Mouse (Mus musculus) embryonic facial prominence, embryonic 13.5 days (tissue): ENCODE results near the gene Etfbkmt. TPM values are rescaled to one million over a fixed set of nuclear protein-coding genes. Genes with fewer than 3 reads are reported as not detected.
A peak's percentile ranks its signal among the peaks of the same experiment; 100 is the strongest.
"Not testable (repeated sequence)": the region's sequence is repeated elsewhere in the genome, so short reads cannot be mapped to it uniquely, and the experiment has no call there.

Experiments
- ATAC-seq: fragments of 200-750 bp; cut with Nextera tagmentation; 2 replicates; pipeline ENCODE4 v1.8.0; 2017; ENCODE audit warnings: low read depth; ENCODE audit not compliant: insufficient number of reproducible peaks, insufficient read depth, low FRiP score, low TSS enrichment
- H3K27ac ChIP-seq: fragments of 300-500 bp; sonication (generic); 2 replicates; pipeline ENCODE4 v1.5.1; 2015; ENCODE audit warnings: moderate library complexity, mild to moderate bottlenecking, inconsistent platforms
- H3K27me3 ChIP-seq: fragments of 300-500 bp; sonication (generic); 2 replicates; pipeline ENCODE4 v1.6.1; 2015; ENCODE audit warnings: mild to moderate bottlenecking, inconsistent platforms
- H3K36me3 ChIP-seq: fragments of 300-500 bp; sonication (generic); 2 replicates; pipeline ENCODE4 v1.6.1; 2015; ENCODE audit warnings: mild to moderate bottlenecking, inconsistent platforms
- H3K4me1 ChIP-seq: fragments of 300-500 bp; sonication (generic); 2 replicates; pipeline ENCODE4 v1.6.1; 2015; ENCODE audit warnings: inconsistent platforms
- H3K4me2 ChIP-seq: fragments of 300-500 bp; sonication (generic); 2 replicates; pipeline ENCODE4 v1.6.1; 2015; ENCODE audit warnings: moderate library complexity, mild to moderate bottlenecking, inconsistent platforms
- H3K4me3 ChIP-seq: fragments of 300-500 bp; sonication (generic); 2 replicates; pipeline ENCODE4 v1.5.1; 2015; ENCODE audit warnings: mild to moderate bottlenecking, inconsistent platforms
- H3K9ac ChIP-seq: fragments of 300-500 bp; sonication (generic); 2 replicates; pipeline ENCODE4 v1.6.1; 2015; ENCODE audit warnings: mild to moderate bottlenecking, inconsistent platforms
- H3K9me3 ChIP-seq: fragments of 300-500 bp; sonication (generic); 2 replicates; pipeline ENCODE4 v1.6.1; 2016; ENCODE audit warnings: inconsistent platforms
- WGBS: fragments of 180-500 bp; shearing (Covaris S2); methylation state at CpG from one replicate; pipeline ENCODE4 v1.1.7; 2015; ENCODE audit warnings: mixed read lengths; 5-methylcytosine and 5-hydroxymethylcytosine counted together
- polyA plus RNA-seq: library from polyadenylated mRNA; unstranded; fragments of >200 nt; fragmentation: Nextera tagmentation; extraction: Ambion mirVana; gene quantifications from 2 replicates; pipeline ENCODE4 v1.2.1, GENCODE M21; 2015

Etfbkmt gene
- polyA plus RNA-seq, 1 experiment from 2014 or later, result 13.7 TPM

DNA sequence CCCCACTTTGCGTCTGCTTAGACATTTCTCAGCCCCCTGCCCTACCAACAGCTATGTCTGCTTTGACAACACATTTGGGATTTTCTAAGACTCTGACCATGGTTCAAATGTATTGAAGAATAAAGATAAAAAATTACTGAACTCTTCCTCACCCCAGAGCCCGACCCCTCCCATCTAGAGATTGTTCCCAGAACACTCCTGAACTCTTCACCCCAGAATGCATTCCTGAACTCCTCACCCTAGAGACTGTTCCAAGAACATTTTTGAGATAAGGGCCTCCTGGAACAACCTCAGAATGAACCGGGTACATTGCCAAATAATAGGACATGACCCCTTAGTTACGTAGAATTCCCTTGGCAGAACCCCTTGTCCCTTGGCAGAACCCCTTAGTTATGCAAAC, 27.4 kb downstream of the Etfbkmt start:
- H3K27me3 ChIP-seq, H3K9me3 ChIP-seq, H3K9ac ChIP-seq, H3K4me2 ChIP-seq, H3K27ac ChIP-seq, H3K4me1 ChIP-seq, ATAC-seq, H3K4me3 ChIP-seq: not testable (repeated sequence)
- 81% methylated on average over 3 of the region's 4 CpGs for WGBS
- peaks cover 43% of the 10 kb centered on the region for H3K36me3 ChIP-seq

DNA sequence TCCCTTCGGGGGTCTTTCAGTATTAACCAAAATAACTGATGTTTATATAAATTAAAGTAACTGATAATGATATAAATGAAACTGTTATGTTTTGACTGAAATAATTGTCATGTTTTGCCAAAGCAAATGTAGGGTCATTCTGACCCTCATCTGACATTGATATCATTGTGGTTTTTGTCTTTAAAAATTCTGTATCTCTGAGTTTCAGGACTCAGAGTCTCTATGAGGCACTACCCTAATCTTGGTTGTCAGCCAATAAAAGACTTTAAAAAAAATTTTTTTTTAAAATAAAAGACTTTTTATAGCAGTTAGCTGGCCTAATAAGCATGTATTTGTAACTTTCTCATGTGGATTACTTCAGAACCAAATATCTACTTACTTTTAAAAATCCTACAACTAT, 28.0 kb downstream of the Etfbkmt start:
- no peak overlapping the region for H3K4me3 ChIP-seq
- H3K36me3 ChIP-seq, result peaks cover 37% of the 10 kb centered on the region
- H3K4me1 ChIP-seq, result no peaks in the 10 kb centered on the region
- H3K9ac ChIP-seq, result no peak overlapping the region
- H3K4me2 ChIP-seq, result no peak overlapping the region
- no peak for ATAC-seq
- H3K27me3 ChIP-seq, result no peaks in the 10 kb centered on the region
- H3K9me3 ChIP-seq, result no peaks in the 10 kb centered on the region
- no peak overlapping the region for H3K27ac ChIP-seq
- WGBS, result 98% methylated on average over 1 of the region's 1 CpGs

DNA sequence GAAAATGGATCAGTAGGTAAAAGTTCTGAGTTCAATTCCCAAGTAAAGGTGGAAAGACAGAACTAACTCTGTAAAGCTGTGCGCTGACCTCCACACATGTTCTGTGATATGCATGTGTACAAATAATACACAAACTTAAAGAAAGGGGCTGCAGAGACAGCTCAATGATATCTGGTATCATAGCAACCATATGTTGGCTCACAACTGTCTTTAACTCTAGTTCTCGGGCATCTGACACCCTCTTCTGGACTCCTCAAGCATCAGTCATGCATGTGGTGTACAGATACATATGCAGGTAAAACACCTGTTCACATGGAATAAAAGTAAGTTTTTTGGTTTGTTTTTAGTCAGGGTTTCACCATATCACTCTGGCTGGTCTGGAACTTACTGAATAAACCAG, 28.8 kb downstream of the Etfbkmt start:
- H3K4me2 ChIP-seq, result no peak overlapping the region
- no peak overlapping the region for H3K4me3 ChIP-seq
- H3K4me1 ChIP-seq, result no peaks in the 10 kb centered on the region
- H3K27ac ChIP-seq, result no peak overlapping the region
- no peak for ATAC-seq
- peaks cover 36% of the 10 kb centered on the region for H3K36me3 ChIP-seq
- no peaks in the 10 kb centered on the region for H3K27me3 ChIP-seq
- WGBS, result 91% methylated on average over 2 of the region's 2 CpGs
- H3K9me3 ChIP-seq, result no peaks in the 10 kb centered on the region
- no peak overlapping the region for H3K9ac ChIP-seq

DNA sequence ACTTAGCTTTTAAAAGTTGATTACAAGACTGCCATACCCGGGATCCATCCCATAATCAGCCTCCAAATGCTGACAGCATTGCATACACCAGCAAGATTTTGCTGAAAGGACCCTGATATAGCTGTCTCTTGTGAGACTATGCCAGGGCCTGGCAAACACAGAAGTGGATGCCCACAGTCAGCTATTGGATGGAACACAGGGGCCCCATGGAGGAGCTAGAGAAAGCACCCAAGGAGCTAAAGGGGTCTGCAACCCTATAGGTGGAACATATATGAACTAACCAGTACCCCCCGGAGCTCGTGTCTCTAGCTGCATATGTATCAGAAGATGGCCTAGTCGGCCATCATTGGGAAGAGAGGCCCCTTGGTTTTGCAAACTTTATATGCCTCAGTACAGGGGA, 30.3 kb downstream of the Etfbkmt start:
- not testable (repeated sequence) for ATAC-seq, H3K9ac ChIP-seq, H3K4me1 ChIP-seq, H3K4me3 ChIP-seq, H3K27ac ChIP-seq, H3K9me3 ChIP-seq, H3K4me2 ChIP-seq, H3K27me3 ChIP-seq
- peaks cover 46% of the 10 kb centered on the region for H3K36me3 ChIP-seq
- WGBS, result 92% methylated on average over 4 of the region's 4 CpGs

DNA sequence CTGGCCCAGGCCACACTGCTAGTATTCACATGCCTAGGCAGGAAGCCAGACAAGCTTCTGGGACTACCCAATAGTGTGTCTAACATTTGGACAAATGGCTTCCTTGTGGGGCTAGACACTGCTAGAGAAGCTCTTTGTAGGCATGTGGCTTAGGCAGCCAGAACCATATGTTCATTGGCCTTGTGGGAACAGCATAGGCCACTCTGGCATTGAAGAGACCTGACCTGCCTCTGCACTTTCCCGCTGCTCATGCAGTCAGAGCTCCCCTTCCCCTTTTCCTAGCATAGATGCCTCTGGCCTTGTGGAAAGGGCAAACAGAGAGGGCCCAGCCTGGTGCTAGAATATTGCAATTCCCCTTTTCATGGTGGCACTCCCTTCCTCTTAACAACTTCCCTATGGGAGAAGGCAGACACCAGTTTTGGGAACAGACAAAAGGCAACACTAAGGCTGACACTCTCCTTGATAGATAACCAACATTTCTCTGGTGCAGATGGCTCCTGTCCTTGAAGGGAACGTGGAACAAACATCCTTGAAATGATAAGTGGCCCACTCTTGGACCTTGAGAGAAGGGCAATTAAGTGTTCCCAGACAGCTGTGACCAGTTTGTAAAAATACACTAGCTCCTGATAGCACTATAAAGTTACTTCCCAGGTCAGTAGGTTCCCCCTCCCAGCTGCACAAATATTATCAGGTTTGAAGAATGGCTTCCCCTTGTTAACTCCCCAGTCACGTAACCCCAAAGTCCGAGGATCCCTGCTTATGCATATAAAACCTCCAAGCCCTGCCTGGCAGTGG, 34.4 kb downstream of the Etfbkmt start:
- Histone ChIP-seq H3K4me2 (no peak overlapping the region), H3K36me3 (peaks cover 59% of the 10 kb centered on the region), H3K4me1 (no peaks in the 10 kb centered on the region), H3K27me3 (no peaks in the 10 kb centered on the region), H3K4me3 (no peak overlapping the region), H3K9me3 (peaks cover 4% of the 10 kb centered on the region; the same call in 1 of the 2 replicates), H3K9ac (no peak overlapping the region), H3K27ac (no peak overlapping the region)
- ATAC-seq, result no peak
- 80% methylated on average over 4 of the region's 4 CpGs for WGBS

DNA sequence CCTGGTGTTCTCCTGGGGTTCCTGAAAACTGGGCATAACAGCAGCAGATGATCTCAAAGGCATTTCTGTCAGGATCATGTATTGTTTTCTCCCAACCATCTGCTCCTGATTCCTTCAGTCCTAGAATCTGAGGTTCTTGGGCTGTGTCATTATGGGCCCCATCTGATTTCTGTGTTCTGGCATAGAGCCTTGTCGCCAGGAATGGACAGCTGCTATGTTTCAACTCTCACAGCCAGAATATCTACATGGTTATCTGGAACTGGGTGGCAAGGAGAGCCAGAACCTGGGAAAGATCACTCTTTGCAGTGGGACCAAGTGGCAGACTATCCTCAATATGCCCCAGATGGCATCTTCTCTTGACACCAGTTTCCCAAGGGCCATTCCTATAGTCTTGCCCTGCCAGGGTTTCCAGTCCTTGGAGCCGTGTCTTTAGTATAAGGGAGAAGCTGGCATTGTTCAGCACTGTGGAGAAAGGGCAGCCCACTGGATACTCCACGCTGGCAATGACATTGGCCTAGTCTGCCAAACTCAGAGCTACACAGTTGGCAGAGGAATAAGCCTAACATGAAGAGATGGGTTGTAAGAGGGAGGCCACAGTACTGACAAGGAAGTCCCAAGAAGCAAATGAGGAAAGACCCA, 35.4 kb downstream of the Etfbkmt start:
- H3K36me3 ChIP-seq, result peaks cover 65% of the 10 kb centered on the region
- no peak overlapping the region for H3K4me2 ChIP-seq
- no peaks in the 10 kb centered on the region for H3K4me1 ChIP-seq
- H3K9ac ChIP-seq, result no peak overlapping the region
- WGBS, result 86% methylated on average over 3 of the region's 3 CpGs
- H3K4me3 ChIP-seq, result no peak overlapping the region
- peaks cover 4% of the 10 kb centered on the region; the same call in 1 of the 2 replicates for H3K9me3 ChIP-seq
- H3K27ac ChIP-seq, result no peak overlapping the region
- H3K27me3 ChIP-seq, result no peaks in the 10 kb centered on the region
- ATAC-seq, result no peak

DNA sequence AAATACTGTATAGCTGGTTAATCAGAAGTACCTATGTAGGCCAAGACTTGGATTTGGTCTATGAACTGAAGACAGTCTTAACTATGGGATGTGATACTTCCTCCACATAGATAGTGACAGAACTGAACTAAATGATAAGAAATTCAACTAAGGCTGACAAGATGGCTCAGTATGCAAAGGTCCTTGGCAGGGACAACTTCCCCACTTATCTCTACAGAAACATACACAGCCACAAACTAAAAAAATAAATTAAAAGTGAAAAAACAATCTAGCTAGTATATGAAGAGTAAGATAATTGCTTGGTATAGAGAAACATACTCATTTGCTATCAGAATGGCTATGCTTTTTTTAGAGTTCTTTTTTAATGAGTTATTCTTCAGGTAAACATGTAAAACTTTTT, 39.4 kb downstream of the Etfbkmt start:
- Histone ChIP-seq H3K27ac (no peak overlapping the region), H3K36me3 (peaks cover 92% of the 10 kb centered on the region), H3K9me3 (peaks cover 4% of the 10 kb centered on the region; the same call in 1 of the 2 replicates), H3K9ac (no peak overlapping the region), H3K4me2 (no peak overlapping the region), H3K4me1 (no peaks in the 10 kb centered on the region), H3K27me3 (no peaks in the 10 kb centered on the region), H3K4me3 (no peak overlapping the region)
- no peak for ATAC-seq

DNA sequence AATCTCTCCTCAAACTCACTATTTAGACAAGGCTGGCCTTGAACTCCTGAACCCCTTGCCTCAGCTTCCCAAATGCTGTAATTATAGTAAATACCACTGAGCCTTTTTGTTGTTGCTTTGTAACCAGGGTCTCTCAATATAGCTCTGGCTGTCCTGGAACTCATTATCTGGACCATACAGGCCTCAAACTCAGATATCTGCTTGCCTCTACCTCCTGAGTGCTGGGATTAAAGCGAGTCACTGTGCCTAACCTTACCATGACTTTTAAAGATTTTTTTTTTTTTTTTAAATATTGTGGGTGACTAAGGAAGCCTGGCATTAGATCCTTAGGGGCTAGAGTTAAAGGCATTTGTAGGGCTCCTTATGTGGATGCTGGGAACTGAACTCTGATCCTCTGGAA, 44.4 kb downstream of the Etfbkmt start:
- Histone ChIP-seq H3K4me3 (no peak overlapping the region), H3K36me3 (peaks cover 46% of the 10 kb centered on the region), H3K4me1 (peaks cover 12% of the 10 kb centered on the region), H3K27ac (no peak overlapping the region), H3K9me3 (peaks cover under 1% of the 10 kb centered on the region; the same call in 1 of the 2 replicates), H3K27me3 (no peaks in the 10 kb centered on the region), H3K4me2 (no peak overlapping the region), H3K9ac (no peak overlapping the region)
- 84% methylated on average over 1 of the region's 1 CpGs for WGBS
- ATAC-seq, result no peak

DNA sequence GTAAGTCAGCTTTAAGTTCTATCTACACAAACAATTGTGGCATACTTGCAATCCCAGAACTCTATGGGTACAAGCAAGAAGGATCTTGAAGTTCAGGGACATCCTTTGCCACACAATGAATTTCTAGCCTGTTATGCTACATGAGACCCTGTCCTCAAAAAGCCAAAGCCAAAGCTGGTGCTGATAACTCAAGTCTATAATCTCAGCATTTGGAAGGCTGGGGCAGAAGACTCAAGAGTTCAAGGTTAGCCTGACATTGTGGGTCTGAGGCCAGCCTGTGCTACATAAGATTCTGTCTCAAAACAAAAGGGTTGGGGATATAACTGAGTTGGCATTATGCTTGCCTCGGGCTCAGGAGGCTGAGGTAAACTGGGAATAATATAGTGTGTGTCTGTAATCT, 47.7 kb downstream of the Etfbkmt start:
- H3K36me3 ChIP-seq, result peaks cover 19% of the 10 kb centered on the region
- ATAC-seq, result no peak
- no peaks in the 10 kb centered on the region for H3K27me3 ChIP-seq
- peak overlapping the region; percentile 64 for H3K4me2 ChIP-seq
- H3K4me3 ChIP-seq, result peak overlapping the region; percentile 72
- H3K9ac ChIP-seq, result no peak overlapping the region; the same call in 1 of the 2 replicates
- H3K9me3 ChIP-seq, result no peaks in the 10 kb centered on the region
- H3K27ac ChIP-seq, result no peak overlapping the region
- peaks cover 12% of the 10 kb centered on the region for H3K4me1 ChIP-seq
- 69% methylated on average over 1 of the region's 1 CpGs for WGBS

DNA sequence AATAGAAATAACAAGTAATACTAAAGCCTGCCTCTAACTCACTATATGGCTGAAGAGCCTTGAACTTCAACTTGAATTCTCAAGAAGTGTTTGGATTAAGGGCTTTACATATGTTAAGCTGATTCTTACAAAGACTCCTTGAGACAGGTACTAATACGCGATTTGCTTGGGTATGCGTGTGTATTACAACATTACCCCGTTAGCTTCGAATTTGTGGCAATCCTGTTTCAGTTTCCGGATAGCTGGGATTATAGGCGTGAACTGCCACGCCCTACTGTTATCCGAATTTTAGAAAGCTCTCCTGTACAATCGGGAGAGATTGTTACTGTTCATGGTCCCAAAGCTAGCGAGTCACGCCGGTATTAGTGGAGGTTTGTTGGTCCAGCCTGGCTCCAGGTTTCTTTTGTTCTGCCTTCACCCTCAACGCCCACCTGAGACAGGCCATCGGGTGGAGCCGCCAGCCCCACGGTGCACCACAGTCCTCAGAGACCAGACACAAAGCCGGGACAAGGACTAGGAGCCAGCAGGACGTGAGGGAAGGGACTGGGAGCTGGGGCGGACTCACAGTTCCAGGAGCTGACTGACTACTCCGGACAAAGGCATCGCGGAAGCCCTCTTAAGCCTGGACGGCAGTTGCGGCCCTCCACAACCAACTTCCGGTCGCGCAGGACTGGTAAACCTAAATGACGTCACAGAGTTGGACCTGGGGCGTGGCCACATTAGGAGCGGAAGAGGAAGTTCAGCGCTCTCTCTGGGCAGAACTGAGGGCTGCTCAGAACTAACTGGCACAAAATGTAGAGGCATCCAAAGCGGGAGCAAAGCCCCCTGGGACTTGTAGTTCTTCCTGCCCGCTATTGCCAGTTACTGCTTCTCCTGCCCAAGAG, 48.6 kb downstream of the Etfbkmt start, which contains the start of gene Amn1:
Amn1 (minus strand) TSS at position 672 of the 884 bp plus-strand sequence.
- H3K4me3 ChIP-seq, result peak within 1 kb of the TSS; percentile 72
- peak within 1 kb of the TSS; percentile 84 for H3K27ac ChIP-seq
- WGBS, result under 1% methylated on average over 34 of the region's 34 CpGs
- H3K9me3 ChIP-seq, result no peaks in the 10 kb centered on the region
- H3K36me3 ChIP-seq, result peaks cover 11% of the 10 kb centered on the region
- peaks cover 12% of the 10 kb centered on the region for H3K4me1 ChIP-seq
- ATAC-seq, result peak; percentile 98
- peak within 1 kb of the TSS; percentile 86 for H3K9ac ChIP-seq
- H3K27me3 ChIP-seq, result no peaks in the 10 kb centered on the region
- peak within 1 kb of the TSS; percentile 64 for H3K4me2 ChIP-seq

DNA sequence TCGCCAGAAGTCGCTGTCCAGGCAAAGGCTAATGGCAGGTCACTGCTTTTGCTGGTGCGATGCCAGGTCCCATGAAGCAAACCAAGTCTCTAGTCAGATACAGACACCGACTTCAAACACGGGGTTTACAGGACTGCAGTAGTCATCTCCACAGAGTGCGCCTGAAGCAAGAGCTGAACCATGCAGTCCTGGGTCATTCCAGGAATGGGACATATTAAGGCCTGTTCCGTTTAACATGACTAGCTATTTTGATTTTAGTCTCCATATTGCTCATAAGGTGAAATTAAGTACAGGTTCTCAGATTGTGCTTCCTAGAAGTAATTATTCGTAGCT, 49.2 kb downstream of the Etfbkmt start:
- H3K4me2 ChIP-seq, result peak overlapping the region; percentile 64
- peak overlapping the region; percentile 72 for H3K4me3 ChIP-seq
- 33% methylated on average over 8 of the region's 8 CpGs for WGBS
- peak; percentile 65 for ATAC-seq
- H3K36me3 ChIP-seq, result peaks cover 6% of the 10 kb centered on the region
- peak overlapping the region; percentile 86 for H3K9ac ChIP-seq
- H3K27ac ChIP-seq, result peak overlapping the region; percentile 60; the same call in 1 of the 2 replicates
- H3K9me3 ChIP-seq, result no peaks in the 10 kb centered on the region
- peaks cover 12% of the 10 kb centered on the region for H3K4me1 ChIP-seq
- no peaks in the 10 kb centered on the region for H3K27me3 ChIP-seq
